Mouse (Mus musculus) limb, embryonic 10.5 days (tissue): ENCODE results near the gene Rph3a. TPM values are rescaled to one million over a fixed set of nuclear protein-coding genes. Genes with fewer than 3 reads are reported as not detected.

Experiments
- DNase-seq: peaks from one replicate; pipeline ENCODE4 v3.0.0-alpha.2; 2017; ENCODE audit warnings: low spot score
- H3K27ac ChIP-seq: fragments of 300-500 bp; sonication (generic); 2 replicates; pipeline ENCODE4 v1.5.1; 2016; ENCODE audit warnings: mild to moderate bottlenecking
- H3K27me3 ChIP-seq: fragments of 300-500 bp; sonication (generic); 2 replicates; pipeline ENCODE4 v1.6.1; 2016; ENCODE audit warnings: low read depth, mild to moderate bottlenecking; ENCODE audit not compliant: poor library complexity, severe bottlenecking
- H3K36me3 ChIP-seq: fragments of 300-500 bp; sonication (generic); 2 replicates; pipeline ENCODE4 v1.6.1; 2016; ENCODE audit warnings: mild to moderate bottlenecking, moderate library complexity
- H3K4me1 ChIP-seq: fragments of 300-500 bp; sonication (generic); 2 replicates; pipeline ENCODE4 v1.6.1; 2016
- H3K4me3 ChIP-seq: fragments of 300-500 bp; sonication (generic); 2 replicates; pipeline ENCODE4 v1.5.1; 2016; ENCODE audit warnings: mild to moderate bottlenecking, moderate library complexity
- H3K9me3 ChIP-seq: fragments of 300-500 bp; sonication (generic); replicated peaks from 2 replicates; pipeline ENCODE4 v1.6.1; 2016; ENCODE audit warnings: mild to moderate bottlenecking
- WGBS: fragments of 180-500 bp; shearing (Covaris S2); methylation state at CpG from one replicate; pipeline ENCODE4 v1.1.7; 2016; 5-methylcytosine and 5-hydroxymethylcytosine counted together
- polyA plus RNA-seq: library from polyadenylated mRNA; unstranded; fragments of >200 nt; fragmentation: Nextera tagmentation; extraction: Ambion mirVana; gene quantifications from 2 replicates; pipeline ENCODE4 v1.2.1, GENCODE M21; 2016

Rph3a gene
- polyA plus RNA-seq, 1 experiment from 2014 or later = not detected

GRCm38 (mm10) chr5:121007563-121007962, 2.3 kb downstream of the Rph3a start:
- Histone ChIP-seq H3K27ac (no peak overlapping the region), H3K4me1 (0 out of 2 replicates have a peak, but pooled peaks cover 5% of the 10 kb centered on the region), H3K4me3 (no peak overlapping the region), H3K27me3 (peaks cover 60% of the 10 kb centered on the region), H3K9me3 (no peaks in the 10 kb centered on the region), H3K36me3 (no peaks in the 10 kb centered on the region)
- DNase-seq = no peak
- WGBS = 85% methylated on average over 3 of the region's 3 CpGs

- no peak overlapping the region for H3K27ac ChIP-seq
- no peak for DNase-seq
- peaks cover 62% of the 10 kb centered on the region for H3K27me3 ChIP-seq
- H3K4me1 ChIP-seq = 0 out of 2 replicates have a peak, but pooled peaks cover 5% of the 10 kb centered on the region
- H3K4me3 ChIP-seq = no peak overlapping the region
- H3K9me3 ChIP-seq = no peaks in the 10 kb centered on the region
- WGBS = 84% methylated on average over 8 of the region's 8 CpGs
- H3K36me3 ChIP-seq = no peaks in the 10 kb centered on the region
Measured at GRCm38 (mm10) chr5:121007130-121007529, 2.8 kb downstream of the Rph3a start.

GRCm38 (mm10) chr5:121006176-121006575, 3.7 kb downstream of the Rph3a start:
- H3K36me3 ChIP-seq = no peaks in the 10 kb centered on the region
- H3K27me3 ChIP-seq = peaks cover 62% of the 10 kb centered on the region
- 56% methylated on average over 3 of the region's 4 CpGs for WGBS
- DNase-seq = no peak
- H3K27ac ChIP-seq = no peak overlapping the region
- no peak overlapping the region for H3K4me3 ChIP-seq
- no peaks in the 10 kb centered on the region for H3K9me3 ChIP-seq
- 0 out of 2 replicates have a peak, but pooled peaks cover 5% of the 10 kb centered on the region for H3K4me1 ChIP-seq

GRCm38 (mm10) chr5:121003781-121004180, 6.1 kb downstream of the Rph3a start:
- Histone ChIP-seq H3K27me3 (peaks cover 51% of the 10 kb centered on the region), H3K4me1 (0 out of 2 replicates have a peak, but pooled peaks cover 2% of the 10 kb centered on the region), H3K9me3 (no peaks in the 10 kb centered on the region), H3K36me3 (no peaks in the 10 kb centered on the region), H3K4me3 (no peak overlapping the region), H3K27ac (no peak overlapping the region)
- no peak for DNase-seq
- 48% methylated on average over 17 of the region's 17 CpGs for WGBS

- Histone ChIP-seq H3K27ac (no peak overlapping the region), H3K4me3 (no peak overlapping the region), H3K27me3 (peaks cover 22% of the 10 kb centered on the region; the same call in 1 of the 2 replicates), H3K4me1 (peaks cover 7% of the 10 kb centered on the region; the same call in 1 of the 2 replicates), H3K9me3 (no peaks in the 10 kb centered on the region), H3K36me3 (no peaks in the 10 kb centered on the region)
- DNase-seq = peak; percentile 34
- WGBS = 42% methylated on average over 12 of the region's 12 CpGs
Measured at GRCm38 (mm10) chr5:120999573-120999972, 10.3 kb downstream of the Rph3a start.

GRCm38 (mm10) chr5:120988373-120988772, 21.5 kb downstream of the Rph3a start:
- Histone ChIP-seq H3K36me3 (no peaks in the 10 kb centered on the region), H3K9me3 (no peaks in the 10 kb centered on the region), H3K27me3 (no peaks in the 10 kb centered on the region), H3K4me1 (peaks cover 10% of the 10 kb centered on the region), H3K4me3 (no peak overlapping the region), H3K27ac (no peak overlapping the region)
- no peak for DNase-seq
- WGBS = 91% methylated on average over 3 of the region's 3 CpGs

GRCm38 (mm10) chr5:120983029-120983428, 26.9 kb downstream of the Rph3a start:
- H3K27me3 ChIP-seq = no peaks in the 10 kb centered on the region
- 88% methylated on average over 1 of the region's 1 CpGs for WGBS
- H3K27ac ChIP-seq = no peak overlapping the region
- H3K9me3 ChIP-seq = peaks cover 5% of the 10 kb centered on the region; the same call in 1 of the 2 replicates
- no peak for DNase-seq
- H3K4me1 ChIP-seq = no peaks in the 10 kb centered on the region
- H3K4me3 ChIP-seq = no peak overlapping the region
- H3K36me3 ChIP-seq = no peaks in the 10 kb centered on the region

- H3K4me1 ChIP-seq = no peaks in the 10 kb centered on the region
- no peaks in the 10 kb centered on the region for H3K36me3 ChIP-seq
- no peak overlapping the region for H3K4me3 ChIP-seq
- H3K27ac ChIP-seq = no peak overlapping the region
- H3K27me3 ChIP-seq = no peaks in the 10 kb centered on the region
- peaks cover 5% of the 10 kb centered on the region; the same call in 1 of the 2 replicates for H3K9me3 ChIP-seq
- WGBS = 94% methylated on average over 11 of the region's 11 CpGs
- DNase-seq = no peak
Measured at GRCm38 (mm10) chr5:120981211-120981610, 28.7 kb downstream of the Rph3a start.

- H3K4me3 ChIP-seq = no peak overlapping the region
- no peaks in the 10 kb centered on the region for H3K4me1 ChIP-seq
- no peak for DNase-seq
- no peaks in the 10 kb centered on the region for H3K36me3 ChIP-seq
- H3K27ac ChIP-seq = no peak overlapping the region
- no peaks in the 10 kb centered on the region for H3K27me3 ChIP-seq
- 93% methylated on average over 2 of the region's 2 CpGs for WGBS
- H3K9me3 ChIP-seq = peaks cover 5% of the 10 kb centered on the region; the same call in 1 of the 2 replicates
Measured at GRCm38 (mm10) chr5:120980116-120980515, 29.8 kb downstream of the Rph3a start.

- H3K4me3 ChIP-seq = no peak overlapping the region
- H3K27me3 ChIP-seq = no peaks in the 10 kb centered on the region
- H3K9me3 ChIP-seq = peaks cover 5% of the 10 kb centered on the region; the same call in 1 of the 2 replicates
- 47% methylated on average over 3 of the region's 3 CpGs for WGBS
- 0 out of 2 replicates have a peak, but pooled peaks cover 3% of the 10 kb centered on the region for H3K4me1 ChIP-seq
- no peaks in the 10 kb centered on the region for H3K36me3 ChIP-seq
- no peak overlapping the region for H3K27ac ChIP-seq
- no peak for DNase-seq
Measured at GRCm38 (mm10) chr5:120976138-120976537, 33.8 kb downstream of the Rph3a start.

- WGBS = 51% methylated on average over 8 of the region's 8 CpGs
- no peaks in the 10 kb centered on the region for H3K27me3 ChIP-seq
Measured at GRCm38 (mm10) chr5:120974522-120974921, 35.4 kb downstream of the Rph3a start.

GRCm38 (mm10) chr5:120972278-120972677, 37.6 kb downstream of the Rph3a start:
- Histone ChIP-seq H3K27me3 (no peaks in the 10 kb centered on the region), H3K27ac (no peak overlapping the region), H3K9me3 (no peaks in the 10 kb centered on the region), H3K4me3 (no peak overlapping the region), H3K36me3 (no peaks in the 10 kb centered on the region), H3K4me1 (0 out of 2 replicates have a peak, but pooled peaks cover 3% of the 10 kb centered on the region)
- WGBS = 76% methylated on average over 6 of the region's 6 CpGs
- DNase-seq = no peak

More at GRCm38 (mm10) chr5:120974522-120974921, 35.4 kb downstream of the Rph3a start:
- no peak for DNase-seq
- Histone ChIP-seq H3K4me1 (0 out of 2 replicates have a peak, but pooled peaks cover 3% of the 10 kb centered on the region), H3K9me3 (no peaks in the 10 kb centered on the region), H3K36me3 (no peaks in the 10 kb centered on the region), H3K4me3 (no peak overlapping the region), H3K27ac (no peak overlapping the region)

GRCm38 (mm10) chr5:120971326-120971725, 38.6 kb downstream of the Rph3a start:
- Histone ChIP-seq H3K4me1 (0 out of 2 replicates have a peak, but pooled peaks cover 3% of the 10 kb centered on the region), H3K4me3 (no peak overlapping the region), H3K27ac (no peak overlapping the region), H3K36me3 (no peaks in the 10 kb centered on the region), H3K9me3 (no peaks in the 10 kb centered on the region), H3K27me3 (no peaks in the 10 kb centered on the region)
- 97% methylated on average over 1 of the region's 1 CpGs for WGBS
- DNase-seq = no peak

GRCm38 (mm10) chr5:120969703-120970102, 40.2 kb downstream of the Rph3a start:
- no peak for DNase-seq
- Histone ChIP-seq H3K4me1 (0 out of 2 replicates have a peak, but pooled peaks cover 3% of the 10 kb centered on the region), H3K9me3 (no peaks in the 10 kb centered on the region), H3K4me3 (no peak overlapping the region), H3K27ac (no peak overlapping the region), H3K36me3 (no peaks in the 10 kb centered on the region), H3K27me3 (no peaks in the 10 kb centered on the region)
- 70% methylated on average over 4 of the region's 4 CpGs for WGBS
